Mouse (Mus musculus) adrenal gland (tissue): Measurements from ENCODE around the gene Rnd1.

Experiments used
- intact Hi-C: fragments of 180-260 bp; cut with DNase I; formaldehyde crosslinking; loops from one replicate; pipeline ENCODE4 v1.15.1; 2025

The Rnd1 gene

DNA sequence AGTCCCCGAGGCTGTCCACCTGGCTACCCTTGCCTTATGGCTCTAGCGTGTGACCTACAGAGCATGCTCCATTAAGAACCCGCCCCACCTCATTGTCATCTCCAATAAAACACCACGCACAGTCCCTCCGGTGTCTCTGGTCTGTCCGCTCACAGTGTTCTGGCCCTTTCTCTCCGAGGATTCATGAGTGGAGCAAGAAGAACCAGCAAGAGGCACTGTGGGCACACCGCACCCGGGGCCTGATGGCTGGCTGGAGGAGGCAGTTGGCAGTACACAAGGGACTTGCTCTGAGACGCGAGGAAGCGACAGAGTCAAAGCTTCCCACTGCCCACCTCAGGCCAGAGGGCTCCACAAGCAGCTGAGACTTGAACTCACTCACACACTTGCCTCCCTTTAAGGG lies 32.9 kb downstream of the Rnd1 start:
- intact Hi-C loops = no loop called here

DNA sequence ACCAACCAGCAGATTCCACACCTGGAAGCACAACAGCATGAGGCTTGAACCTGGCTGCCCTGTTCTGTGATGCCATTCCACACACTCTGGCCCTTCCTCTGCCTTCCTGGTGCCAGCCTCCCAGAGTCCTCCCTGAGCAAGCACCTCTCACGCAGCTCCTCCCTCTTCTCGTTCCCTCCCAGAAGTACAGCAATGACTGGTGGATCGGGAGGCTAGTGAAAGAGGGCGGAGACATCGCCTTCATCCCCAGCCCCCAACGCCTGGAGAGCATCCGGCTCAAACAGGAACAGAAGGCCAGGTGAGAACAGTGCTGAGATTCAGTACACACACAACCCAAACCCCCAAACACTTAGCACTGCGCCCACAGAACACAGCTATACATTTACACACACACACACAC lies 37.1 kb downstream of the Rnd1 start:
- intact Hi-C loops = no loop called here

DNA sequence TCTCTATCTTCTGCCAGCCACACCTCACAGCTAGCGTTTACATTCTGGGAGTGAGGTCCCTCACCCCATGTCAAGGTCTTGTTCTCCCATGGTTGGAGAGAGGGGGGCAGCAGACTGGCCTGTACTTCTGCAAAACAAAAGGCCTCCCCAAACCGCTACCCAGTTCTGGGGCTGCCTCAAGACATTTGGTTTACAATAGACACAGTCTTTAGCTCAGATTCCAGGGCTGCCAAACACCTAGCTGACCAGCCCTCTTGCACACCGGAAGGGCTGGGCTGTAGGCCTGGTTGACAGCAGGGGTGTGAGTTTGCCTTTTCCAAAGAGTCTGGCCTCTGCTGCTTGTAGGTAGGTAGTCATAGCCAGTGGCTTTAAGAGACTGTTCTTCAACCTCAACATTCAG lies 40.1 kb downstream of the Rnd1 start:
- intact Hi-C loops = no loop called here

DNA sequence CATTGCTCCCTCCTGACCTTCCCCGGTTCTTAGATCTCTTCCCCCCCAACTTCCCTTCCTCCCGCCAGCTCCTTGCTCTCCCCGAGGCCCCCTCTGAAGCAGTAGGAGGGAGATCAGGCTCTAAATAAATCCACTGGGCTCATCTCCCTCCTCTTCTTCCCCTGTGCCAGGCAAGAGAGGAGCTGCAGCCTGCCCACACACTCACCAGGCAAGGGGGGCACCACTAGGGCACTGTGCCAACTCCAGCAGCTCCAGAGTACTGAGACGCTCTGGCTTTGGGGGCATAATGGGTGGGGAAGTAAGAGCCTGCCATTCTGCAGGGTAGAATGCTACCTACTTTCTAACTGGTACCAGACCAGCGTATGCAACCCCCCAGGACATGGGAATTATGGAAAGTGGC lies 40.7 kb downstream of the Rnd1 start:
- intact Hi-C loops = no loop called here

DNA sequence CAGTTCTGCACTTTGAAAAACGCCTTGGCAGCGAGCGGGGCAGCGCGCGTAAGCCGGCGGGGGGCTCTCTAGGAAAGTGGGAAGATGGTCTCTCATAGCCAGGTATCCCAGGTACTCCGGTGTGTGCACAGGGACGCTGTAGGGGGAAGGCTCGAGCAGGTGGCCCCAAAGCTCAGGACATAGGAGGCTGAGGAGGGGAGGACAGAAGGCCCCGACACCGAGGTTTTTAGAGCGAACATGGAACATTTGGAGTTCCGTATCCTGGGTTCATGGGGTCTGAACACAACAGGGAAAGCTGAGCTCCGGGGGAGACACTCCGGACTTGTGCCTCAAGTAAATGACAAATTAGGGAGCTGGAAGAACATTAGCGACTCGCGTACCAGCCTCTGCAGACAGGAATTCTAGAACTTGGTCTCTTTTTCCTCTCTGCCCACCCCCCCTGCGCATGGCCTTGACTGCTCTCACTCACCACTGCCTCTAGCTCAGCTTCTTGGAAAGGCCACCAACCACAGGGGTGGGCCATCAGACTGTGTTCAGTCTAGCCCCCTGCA lies 41.9 kb downstream of the Rnd1 start:
- intact Hi-C loops = no loop called here

DNA sequence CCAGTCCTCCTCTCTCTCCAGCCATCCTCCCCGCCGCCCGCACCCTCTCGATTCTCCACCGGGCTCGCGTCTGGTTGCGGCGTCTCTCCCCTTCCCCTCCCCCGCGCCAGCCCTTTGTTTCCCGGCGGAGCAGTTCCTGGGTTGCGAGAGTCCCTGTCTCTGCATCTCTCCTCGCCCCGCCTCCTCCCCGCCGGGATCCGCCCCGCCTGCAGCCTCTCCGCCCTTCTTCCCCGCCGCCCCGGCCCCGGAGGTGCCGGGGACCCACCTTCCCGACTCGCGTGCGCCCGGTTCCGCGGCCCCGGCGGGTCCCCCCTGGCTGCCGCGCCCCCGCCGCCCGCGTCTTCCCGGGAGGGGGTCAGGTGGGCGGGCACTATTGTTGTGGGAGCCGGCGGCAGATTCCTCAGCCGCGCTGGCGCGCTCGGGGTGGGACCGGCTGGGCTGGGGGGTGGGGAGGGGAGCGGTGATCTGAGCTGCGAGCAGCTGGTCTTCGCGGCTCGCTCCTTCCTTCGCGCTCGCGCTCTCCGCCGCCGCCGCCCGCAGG lies 42.6 kb downstream of the Rnd1 start:
- intact Hi-C loops = no loop called here

DNA sequence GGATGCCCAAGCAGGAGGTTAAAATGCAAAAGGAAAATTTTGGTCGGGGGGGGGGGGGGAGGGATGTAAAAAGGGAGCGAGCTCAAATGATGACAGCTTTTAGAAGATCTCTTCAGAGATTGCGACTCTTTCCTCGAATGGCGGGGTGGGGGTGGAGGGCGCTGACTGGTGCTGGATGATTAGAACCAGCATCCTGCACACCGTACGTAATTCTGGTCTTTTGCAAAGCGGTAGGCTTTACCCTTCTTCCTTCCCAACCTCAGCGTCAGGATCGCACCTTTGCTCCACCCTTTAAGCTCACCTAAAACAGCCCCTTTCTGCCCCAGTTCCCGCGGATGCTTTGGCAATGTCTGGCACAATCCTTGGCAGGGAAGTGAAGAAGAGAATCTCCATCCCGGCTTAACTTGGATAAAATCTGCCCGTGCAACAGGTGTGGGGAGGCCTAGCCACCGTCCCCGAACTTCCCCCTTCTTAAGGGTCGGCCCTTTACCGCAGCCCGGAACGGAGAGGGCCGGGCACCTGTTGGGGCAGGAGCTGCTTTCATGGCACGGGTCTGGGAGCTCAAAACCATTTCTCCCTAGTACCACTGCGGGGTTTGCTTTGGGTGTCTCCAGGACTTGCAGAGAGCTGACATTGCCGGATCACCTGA lies 43.3 kb downstream of the Rnd1 start:
- intact Hi-C loops = no loop called here

DNA sequence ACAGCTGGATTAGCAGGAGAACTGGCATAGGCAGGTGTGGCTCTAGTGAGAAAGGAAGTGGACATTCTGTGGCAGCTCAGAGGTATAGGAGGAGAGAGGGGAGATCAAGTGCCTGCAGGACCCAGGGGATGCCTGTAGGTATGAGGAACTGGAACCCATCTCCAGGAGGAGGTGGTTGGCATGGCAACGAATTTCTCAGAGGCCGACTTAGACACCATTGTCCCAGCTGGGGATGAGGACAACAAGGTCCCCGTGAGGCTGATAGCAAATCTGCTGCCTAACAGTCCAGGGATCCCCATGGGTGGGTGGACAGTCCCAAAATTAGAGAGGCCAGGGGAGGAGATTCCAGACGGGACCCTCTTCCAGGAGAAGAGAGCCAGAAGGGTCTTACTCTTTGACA lies 44.3 kb downstream of the Rnd1 start:
- intact Hi-C loops = no loop called here

DNA sequence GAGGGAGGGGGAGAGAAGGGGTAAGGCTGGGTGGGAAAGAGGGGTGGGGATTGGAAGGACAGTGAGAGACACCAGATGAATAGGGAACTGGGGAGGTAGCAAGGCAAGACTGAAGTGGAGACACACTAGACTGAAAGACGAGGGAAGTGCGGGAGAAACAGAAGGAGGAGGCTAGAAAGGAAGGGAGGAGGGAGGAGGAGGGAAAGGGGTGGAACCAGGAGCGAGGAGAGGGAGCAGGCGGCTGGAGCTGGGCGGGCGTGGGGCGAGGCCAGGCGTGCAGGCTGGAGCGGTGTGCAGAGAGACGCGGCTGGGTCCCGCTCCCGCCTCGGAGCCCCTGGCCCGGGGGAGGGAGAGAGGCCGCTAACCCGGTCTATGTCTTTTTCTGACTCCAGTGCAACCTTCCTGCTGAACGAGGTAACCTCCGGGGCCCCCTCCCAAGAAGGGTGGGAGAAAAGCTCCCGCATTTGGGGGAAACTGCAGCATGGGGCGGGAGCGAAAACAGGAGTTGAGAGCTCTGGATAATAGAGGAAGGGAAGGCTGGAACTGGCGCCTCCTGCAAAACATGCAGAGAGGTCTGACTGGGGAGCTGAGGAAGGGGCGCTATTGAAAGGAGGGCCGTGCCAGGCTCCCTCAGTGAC lies 45.0 kb downstream of the Rnd1 start:
- intact Hi-C loops = no loop called here

DNA sequence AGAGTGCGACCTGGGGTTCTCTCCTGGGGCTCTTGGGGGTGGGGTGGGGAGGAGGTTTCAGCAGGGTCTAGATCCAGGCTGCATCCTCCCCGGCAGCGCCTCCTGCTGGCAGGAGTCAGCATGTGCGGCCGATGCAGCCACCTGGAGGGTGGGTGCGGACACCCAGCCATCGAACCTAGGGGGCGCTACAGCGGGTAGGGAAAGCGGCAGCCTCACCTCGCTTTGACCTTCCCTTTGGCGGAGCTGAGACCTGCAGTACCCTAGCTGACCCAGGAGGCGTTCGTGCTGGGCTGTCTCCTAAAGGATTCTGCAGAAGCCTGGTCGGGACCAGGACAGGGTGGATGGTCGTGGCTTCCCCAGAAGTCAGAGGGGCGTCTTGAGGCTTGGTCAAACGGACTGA lies 45.8 kb downstream of the Rnd1 start:
- intact Hi-C loops = no loop called here

DNA sequence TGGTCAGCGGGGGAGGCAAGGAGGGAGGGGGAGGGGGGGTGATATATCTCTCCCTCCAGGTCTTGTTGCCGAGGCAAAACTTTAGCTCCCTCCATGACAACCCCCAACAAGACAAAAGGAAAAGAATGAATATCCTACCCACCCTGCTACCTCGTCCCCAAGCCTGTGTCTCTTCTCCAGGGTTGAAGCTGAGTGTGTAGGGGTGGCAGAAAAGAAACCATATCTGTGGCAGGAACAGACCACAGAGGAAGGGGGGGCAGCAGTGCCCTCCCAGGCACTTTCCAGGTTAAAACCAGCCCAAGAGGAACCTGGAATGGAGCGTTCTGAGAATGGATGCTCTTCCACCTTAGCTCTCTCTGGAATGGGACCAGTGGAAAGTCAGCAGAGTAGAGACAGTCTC lies 46.7 kb downstream of the Rnd1 start, which contains the start of gene Cacnb3:
Gene Cacnb3, plus strand, starts transcription at position 301 of the 400 bp plus-strand sequence.
- intact Hi-C loops = no loop called here

DNA sequence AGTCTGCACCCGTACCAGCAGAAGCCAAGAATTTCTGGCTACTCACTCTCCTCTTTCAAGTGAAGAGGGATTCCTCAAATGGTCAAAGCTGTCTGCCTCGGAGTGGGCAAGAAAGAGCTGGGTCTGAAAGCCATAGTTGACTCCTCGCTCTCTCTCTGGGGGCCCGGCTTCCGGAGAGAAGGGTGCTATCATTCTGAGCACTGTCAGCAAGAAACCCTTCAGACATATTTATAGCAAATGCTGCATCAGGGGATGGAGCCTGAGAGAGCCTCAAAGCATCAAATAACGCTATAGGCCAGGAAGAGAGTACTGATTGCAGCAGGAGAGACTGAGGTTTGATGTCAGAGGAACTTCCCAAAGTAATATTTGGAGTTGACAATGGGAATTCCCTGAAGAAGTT lies 47.8 kb downstream of the Rnd1 start:
- intact Hi-C loops = no loop called here

DNA sequence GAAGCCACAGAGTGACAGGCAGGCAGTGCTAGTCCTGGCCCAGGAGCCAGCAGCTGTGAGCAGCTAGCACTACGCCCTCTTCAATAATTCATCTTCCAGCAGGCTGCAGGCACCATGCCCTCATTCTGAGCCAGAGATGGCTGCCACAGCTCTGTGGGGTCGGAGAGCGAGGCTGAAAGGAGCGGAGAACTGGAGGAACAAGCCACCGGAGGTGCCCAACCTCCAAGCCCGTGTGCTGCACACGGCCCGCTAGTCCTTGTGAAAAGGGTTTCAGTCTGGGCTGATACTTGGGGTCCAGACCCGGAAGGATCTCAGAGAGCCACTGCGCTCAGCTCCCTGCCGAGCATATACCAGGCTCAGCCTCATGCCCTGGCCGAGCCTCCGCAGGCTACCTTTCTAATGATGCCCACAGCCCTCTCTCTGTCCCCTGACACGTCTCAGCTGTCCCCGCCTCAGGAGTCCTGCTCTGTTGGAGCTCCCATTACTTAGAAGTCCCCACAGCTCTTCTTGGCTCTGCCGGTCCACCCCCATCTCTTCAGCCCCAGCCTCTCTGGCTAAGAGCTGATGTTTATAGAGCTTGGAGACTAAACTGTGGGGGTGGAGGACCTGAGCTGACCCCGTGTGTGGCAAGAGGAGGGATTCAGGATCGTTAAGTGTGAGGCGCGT lies 48.5 kb downstream of the Rnd1 start:
- intact Hi-C loops = no loop called here

DNA sequence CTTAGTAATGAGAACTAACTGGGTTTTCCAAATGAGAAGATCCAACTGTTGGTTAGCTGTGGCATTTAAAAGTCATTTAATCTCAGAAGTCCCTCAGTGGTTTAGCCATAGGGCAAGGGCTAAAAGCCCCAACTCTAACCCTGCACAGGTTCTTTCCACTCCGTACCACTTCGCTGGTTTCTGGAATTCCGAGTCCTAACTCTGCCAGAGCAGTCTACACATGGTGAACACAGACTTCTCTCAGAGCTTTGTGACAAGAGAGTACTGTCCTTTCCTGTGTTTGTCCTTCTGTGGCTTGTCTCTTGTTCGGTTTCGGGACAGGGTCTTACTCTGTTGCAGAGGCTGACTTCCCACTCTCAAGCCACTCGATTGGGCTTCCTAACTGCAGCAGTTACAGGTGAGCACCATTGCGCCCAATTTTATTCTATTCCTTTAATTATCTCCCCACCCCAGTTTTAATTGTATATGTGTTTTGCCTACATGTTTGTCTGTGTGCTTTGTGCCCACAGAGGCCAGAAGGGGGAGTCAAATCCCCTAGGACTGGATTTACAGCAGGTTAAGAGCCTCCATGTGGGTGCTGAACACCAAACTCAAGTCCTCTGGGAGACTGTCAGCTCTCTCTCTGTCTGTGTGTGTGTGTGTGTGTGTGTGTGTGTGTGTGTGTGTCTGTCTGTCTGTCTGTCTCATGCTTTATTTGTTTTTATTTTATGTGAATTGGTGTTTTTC lies 50.6 kb downstream of the Rnd1 start:
- intact Hi-C loops = no loop called here

DNA sequence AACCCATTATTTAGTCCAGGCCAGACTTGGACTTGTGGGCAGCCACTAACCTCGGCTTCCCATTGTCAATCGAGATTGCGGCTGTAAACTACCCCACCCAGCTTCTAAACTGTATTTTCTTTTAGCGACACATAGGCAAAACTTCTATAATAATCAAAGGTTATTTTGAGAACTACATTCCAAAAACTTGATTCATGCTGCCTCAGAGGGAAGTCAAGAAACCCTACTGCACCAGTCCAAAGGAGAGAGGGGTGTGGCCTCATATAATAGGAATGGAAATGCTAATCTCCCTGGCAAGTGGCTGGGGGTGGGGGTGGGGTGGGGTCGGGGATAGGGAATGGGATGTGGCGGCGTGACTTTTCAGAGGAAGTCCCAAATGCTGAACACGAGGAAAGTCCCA lies 51.2 kb downstream of the Rnd1 start:
- intact Hi-C loops = no loop called here

DNA sequence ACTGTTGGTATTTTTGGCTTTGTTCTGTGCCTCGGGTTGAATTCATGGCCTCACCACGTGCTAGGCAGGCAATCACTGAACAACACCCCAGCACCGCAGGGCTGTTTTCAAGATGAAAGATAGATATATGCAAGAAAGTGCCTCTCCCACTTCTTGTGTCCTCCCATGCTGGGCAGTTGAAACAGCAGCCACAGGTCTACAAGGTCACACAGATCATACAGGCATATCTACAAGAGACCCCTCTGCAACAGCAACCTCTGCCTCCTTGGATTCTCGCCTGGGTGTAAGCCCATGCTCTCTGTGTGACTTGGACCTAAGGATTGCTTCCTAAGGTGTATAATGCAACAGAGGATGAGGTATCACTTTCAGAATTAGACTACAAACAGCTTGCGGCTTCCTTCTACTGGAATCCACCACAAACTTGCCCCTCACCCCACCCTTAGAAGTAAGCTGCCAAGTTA lies 53.9 kb downstream of the Rnd1 start:
- intact Hi-C loops = no loop called here

DNA sequence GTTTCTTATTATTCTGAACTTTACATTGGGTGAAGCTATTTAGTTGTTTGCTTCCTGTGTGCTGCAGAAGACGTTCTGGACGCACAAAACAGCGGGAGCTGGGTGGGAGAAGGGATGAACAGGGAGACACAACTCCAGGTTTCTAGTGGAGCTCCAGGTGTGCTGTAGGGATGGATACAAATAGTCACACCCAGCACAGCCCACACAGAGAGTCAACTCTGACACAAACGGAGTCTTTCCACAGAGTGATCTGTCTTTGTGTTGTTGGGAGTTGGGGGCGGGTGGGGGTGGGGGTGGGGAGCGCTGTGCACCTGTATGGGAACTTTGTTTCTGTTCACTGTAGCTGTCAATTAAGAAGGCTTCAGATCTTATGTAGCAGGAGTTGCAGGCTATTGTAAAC lies 54.5 kb downstream of the Rnd1 start:
- intact Hi-C loops = no loop called here

DNA sequence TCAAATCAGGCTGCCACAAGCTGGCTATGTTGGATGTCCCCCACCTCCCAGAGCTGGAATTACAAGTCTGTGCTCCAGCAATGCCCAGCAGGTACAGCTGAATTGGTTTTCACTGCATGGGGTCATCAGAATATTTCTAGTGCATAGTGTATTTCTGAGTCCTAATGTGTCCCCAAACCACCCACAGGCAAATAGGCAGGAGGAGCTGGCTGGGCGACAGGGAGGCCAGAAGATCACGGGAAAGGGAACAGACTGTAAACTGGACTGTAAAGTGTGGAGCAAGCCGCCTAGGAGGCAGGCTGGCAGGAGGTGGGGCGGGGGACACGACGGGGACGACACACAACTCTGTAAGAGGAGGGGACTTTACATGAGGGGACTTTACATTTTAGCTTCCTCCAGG lies 55.1 kb downstream of the Rnd1 start:
- intact Hi-C loops = no loop called here

DNA sequence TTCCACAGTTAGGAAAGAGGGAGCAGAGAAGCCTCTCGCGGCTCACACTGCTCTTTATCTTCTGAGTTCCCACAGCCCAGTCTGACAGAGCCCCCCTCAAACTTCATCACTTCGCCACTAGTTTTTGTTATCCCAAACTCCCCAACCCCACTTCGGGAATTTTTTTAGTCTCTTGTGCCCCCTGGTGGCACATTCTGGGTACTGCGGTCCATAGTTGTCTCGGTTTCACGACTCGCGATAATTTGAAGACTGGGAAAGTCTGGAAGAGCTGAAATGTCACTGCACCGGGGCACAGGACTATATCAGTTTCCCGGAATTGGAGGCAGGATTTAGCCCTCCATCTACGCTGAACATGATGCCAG lies 60.1 kb downstream of the Rnd1 start:
- intact Hi-C loops = loop anchor here (2.0 kb wide), 1 partner anchor 36 kb away; no protein-coding TSS in a partner anchor

DNA sequence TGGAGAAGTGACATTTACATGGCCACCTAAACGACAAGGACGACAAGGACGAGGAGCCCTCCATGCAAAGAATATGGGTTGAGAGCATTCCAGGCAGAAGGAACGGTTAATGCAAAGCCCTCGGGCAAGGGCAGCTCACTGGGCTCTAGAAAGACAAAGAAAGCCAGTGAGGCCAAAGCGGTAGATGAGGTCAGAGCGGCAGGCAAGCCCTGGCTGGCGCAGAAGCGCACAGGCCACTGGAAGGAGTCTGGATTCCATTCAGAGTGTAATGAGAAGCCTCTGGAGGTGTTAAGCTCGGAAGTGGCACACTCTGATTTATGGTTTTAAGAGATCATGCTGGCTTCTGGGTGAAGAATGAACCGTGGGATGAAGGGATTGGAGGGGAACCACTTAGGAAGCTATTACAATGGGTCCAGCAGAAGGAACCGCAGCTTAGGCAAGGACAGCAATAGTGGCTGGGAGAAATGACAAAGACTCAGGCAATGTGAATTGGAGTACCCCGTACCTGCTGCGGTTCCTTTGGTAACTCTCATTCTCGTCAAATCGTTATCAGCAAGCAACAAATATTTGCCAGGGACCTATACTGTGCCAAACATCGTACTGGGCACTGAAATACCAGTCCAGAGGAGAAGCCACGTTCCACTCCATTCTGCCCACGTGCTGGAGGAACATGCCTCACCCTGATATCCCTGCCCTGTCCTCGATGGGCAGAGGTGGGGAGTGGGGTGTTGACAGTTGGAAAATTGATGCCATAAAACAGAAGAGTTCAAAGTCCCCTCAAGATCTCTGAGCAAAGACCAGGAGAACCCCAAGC lies 60.7 kb downstream of the Rnd1 start:
- intact Hi-C loops = loop anchor here (2.0 kb wide), 1 partner anchor 36 kb away; no protein-coding TSS in a partner anchor

DNA sequence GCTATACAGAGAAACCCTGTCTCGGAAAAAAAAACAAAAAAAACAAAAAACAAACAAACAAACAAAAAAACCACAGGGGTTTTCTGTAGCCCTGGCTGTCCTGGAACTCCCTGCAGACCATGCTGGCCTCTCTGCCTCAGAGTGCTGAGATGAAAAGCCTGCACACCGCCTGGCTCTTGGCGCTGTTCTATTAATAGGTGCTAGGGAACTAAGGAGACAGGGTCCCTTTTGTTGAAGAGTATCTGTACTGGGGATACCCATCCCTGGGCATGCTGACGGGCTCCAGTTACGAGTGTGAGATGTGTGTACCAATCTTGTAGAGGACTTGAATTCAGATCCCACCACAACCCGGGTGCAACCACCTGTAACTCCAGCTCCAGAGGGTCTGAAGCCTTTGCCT lies 61.5 kb downstream of the Rnd1 start:
- intact Hi-C loops = loop anchor here (2.0 kb wide), 1 partner anchor 35 kb away; no protein-coding TSS in a partner anchor
